Mouse (Mus musculus): ENCODE results near the gene Tspan12.
"Not testable (repeated sequence)": the region's sequence is repeated elsewhere in the genome, so short reads cannot be mapped to it uniquely, and the experiment has no call there.

Gene Tspan12

DNA sequence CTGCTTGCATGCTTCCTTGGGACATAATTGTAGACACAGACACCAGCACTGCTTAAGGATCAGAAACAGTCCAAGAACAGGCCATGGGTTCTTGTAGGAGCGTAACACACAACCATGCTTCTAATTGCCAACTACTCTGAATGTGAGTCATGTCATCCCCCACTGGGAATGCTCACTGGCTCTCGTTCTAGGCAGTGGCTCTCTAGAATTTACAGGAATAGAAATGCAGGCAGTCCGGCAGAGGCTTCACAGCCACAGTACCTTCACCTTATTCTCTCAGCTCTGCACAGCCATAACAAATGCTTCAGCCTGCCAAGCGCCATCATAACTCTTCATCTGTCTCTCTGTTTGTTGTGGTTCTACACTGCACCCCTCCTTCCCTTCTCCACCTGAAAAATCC lies 23.9 kb downstream of the Tspan12 start:
- no peak for DNase-seq (ENCODE audit: low spot score in 2 of 2)

DNA sequence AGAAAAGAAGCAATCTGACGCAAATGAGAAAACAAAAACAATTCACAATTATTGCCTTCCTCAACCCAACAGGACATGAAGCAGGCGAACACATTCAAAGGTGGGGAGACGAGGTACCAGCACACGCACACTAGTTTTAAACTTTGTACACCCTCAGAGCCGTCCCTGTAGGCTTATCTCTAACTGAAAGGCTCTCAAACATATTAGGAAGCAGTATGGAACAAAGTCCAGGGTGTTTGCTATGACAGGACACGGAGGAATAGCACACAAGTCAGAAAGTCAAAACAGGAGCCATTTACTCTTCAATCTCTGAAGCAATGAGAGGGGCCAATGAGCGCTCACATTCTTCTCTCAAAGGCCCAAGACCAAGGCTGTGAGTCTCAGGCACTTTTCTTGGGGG lies 24.3 kb downstream of the Tspan12 start:
- no peak for DNase-seq (ENCODE audit: low spot score in 2 of 2)

DNA sequence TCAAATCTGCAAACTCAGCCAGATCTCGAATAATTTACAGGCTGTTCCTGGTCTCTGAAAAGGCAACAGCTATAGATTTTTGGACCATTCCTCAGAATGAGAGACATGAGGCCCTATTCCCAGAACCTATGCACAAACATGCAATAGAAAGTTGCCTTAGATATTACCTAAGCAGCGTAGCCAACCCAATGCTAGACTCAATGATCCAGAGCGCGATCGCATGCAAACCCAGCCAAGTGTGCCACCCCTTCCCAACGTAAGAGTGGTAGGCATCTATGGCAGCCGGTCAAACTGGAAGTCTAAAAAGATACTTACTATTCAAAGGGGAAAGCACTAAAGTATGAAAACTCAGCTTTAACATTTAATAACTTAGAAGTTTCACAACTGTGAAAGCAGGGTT lies 28.6 kb downstream of the Tspan12 start:
- DNase-seq (ENCODE audit: low spot score in 2 of 2): no peak

DNA sequence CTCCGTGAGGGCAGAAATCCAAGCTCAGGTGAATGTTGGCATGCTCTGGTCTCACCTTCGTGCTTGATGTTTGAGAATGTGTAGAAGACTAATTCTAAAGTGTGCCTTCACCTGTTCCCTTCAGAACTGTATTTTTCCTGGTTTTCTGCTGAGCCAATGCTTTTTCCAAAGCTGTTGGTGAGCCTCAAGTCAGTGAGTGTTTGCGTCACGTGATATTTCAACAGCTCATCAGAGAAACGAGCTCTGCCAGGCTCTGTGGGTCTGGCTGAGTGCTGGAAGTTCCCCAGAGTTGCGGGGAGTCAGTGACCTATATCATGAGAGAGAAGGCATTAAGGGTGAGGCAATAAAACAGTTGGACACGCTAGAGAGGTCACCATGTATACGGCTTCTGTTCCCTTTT lies 29.0 kb downstream of the Tspan12 start:
- DNase-seq (ENCODE audit: low spot score in 2 of 2): no peak

DNA sequence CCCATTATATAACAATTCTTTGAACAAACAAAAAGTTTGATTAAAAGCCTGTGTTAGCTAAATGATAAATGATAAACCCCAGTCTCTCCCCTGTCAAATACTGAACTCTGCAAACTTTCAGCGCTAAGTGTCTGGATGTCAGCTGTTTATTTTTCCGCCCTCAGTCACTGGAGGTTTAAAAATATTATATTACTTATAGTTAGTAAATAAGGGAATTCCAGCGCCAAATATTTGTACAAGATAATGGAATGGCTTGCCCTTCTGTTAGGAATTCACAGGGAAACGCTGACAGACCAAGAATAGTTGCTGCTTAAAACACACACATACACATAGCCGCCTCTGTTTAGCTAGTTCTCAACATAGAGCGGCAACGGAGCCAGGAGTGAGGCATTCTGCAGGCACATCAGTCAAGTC lies 29.6 kb downstream of the Tspan12 start:
- no peak for DNase-seq (ENCODE audit: low spot score in 2 of 2)

DNA sequence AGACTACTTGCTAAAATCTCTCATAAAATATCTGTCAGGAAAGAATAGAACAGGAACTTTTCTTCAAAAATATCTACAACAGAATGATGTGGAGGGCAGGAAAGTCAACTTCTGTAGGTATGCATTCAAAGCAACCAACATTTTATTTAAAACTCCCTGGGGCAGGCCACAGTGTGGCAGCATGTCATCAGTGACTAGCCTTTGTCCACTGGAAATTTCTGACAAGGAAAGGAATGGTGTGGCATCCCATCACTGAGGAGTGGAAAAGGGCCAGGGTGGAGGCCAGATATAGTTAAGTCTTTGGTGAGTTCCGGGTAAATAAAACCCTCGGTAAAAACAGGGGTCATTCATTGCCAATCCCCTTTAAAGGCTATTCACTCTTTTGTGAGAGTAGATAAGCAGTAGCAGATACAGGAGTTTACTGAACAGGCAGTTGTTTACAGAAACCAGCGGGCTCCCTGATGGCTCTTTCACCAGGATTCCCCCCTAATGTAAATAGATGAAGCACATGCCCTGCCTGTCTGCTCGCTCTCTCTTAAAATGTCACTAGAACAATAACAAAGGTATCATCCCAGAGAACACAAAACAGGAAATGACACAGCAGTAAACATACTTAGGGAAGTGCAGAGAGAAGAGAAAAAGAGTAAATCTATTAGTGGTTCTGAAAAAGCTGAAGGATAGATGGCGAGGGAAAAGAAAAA lies 34.1 kb downstream of the Tspan12 start:
- DNase-seq (ENCODE audit: low spot score in 2 of 2): no peak

DNA sequence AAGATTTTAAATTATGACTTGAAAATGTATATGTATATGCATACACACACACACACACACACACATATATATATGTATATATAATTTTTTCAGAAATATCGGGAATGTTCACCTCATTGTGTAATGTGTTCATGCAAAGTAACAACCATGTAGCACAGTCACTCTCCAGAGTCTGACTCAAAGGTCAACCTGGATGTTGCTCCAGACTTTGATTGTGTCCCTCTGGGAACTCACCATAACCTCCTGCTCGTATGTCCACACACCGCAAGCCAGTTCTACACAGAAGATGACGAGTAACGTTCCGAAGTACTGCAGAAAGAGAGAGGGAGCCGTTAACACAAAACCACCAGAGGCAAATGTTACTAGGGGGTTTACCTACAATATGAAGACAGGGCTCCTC lies 46.3 kb downstream of the Tspan12 start:
- DNase-seq (ENCODE audit: low spot score in 2 of 2): no peak

DNA sequence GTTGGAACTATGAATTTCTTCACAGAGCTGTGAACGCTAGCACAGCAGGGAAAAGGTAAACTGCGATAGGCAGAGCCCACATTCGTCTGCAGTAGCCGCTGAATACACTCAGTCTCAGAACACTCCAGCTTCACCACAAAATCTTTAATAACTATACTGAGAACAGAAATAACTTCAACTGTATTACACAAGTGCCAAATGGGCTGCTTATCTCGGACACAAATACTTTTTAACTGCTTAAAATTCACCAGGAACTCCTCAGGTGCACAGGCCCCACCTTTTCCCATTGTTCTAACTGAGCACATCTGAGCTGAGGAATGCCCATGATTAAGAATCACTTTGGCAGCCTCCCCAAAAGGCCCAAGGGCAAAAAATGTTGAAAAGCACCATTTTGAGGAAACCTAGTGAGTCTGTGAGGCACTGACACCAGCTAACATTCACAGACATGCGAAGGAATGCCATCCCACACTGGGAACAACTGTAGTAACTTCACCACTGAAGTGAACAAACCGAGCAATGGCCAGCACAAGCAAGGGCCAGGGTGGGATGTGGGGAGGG lies 47.2 kb downstream of the Tspan12 start:
- DNase-seq (ENCODE audit: low spot score in 2 of 2): no peak

DNA sequence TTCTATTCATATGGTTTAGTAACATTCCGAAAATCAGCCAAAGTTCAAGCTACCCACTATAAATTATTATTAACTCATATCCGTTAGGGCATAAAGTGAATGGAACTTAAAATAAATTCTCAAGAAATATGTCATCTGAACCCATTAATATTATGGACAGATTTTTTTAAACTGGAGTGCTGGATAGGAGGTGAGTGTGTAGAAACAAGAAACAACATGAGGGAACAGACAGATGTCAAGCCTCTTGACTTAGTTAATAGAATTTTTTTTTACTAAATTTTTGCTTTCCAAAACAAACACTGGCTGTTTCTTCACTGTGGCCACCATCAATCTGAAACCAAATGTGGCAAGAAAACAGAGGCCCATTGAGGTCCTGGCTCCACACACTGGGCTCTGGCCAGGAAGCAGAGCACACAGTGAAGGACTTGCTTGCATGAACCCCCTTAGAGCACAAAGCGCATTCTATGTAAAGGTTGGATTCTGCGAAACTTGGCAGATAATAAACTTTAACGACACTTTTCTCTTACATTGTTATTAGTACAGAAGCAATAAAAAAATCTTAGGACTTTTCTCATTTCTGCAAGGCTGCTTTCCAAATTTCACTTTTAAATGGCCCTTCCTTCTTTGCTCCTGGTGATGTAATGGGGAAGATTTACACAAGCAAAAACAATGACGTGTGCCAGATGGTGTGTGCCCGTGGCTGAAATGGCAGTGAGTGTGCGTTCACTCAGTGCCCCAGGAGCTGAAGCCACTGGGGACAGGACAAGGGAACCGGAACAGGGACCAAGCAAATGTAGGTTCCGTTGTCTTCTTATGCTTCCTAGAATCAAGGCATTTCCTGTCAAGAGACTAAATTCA lies 48.6 kb downstream of the Tspan12 start:
- DNase-seq (ENCODE audit: low spot score in 2 of 2): no peak

DNA sequence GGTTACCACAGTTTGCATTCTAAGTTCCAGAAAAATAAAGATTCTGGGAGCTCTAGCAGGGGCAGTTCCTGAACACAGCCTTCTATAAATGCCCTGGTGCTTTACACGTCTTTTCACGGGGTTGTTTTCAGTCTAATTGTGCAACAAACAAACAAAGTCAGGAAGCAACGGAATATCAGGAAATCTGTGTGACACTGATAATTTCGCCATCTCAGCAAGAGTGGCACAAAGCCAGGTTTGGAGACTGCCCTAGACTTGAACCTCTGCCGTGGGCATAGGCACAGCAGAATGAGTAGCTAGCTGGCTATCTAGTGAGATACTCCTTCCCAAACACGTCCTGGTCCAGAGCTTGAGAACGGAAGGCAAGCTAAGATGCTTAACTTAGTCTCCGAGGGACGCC lies 53.7 kb downstream of the Tspan12 start:
- DNase-seq (ENCODE audit: low spot score in 2 of 2): no peak

DNA sequence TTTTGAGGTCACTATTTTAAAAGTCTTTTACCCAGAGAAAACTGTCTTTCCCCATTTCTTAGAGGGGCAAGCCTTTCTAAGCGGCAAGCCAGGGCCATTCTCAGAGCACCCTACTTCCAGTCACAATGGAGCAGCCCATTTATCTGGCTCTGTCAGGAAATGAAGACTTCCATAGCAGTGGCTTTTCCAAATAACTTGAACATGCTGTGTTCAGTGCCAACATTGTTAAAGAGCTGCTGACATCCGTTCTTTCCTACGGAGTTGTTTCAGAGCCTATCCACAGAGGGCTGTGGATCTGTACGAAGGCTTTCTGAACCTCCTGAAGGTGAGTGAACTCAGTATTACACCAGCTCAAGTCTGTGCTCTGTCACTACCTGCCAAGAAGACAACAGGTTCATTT lies 55.2 kb downstream of the Tspan12 start:
- DNase-seq (ENCODE audit: low spot score in 2 of 2): no peak

DNA sequence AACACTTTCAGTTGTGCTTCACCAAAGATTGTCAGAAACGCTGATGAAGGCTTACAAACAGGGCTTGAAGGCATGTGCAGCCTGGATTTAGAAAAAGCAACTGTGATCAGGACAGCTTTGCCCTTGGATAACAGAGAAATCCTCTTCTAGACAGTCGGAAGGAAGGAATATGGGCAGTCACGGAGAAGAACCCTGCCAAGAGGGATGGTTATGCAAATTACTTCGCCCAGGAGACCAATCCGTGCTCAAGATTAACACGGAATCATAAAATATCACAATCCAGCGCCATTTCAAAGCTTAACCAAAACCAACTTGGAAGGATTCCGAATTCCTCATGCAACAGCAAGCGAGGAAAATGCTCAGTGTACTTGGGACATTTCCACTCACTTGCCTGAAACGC lies 55.9 kb downstream of the Tspan12 start:
- DNase-seq (ENCODE audit: low spot score in 2 of 2): no peak

DNA sequence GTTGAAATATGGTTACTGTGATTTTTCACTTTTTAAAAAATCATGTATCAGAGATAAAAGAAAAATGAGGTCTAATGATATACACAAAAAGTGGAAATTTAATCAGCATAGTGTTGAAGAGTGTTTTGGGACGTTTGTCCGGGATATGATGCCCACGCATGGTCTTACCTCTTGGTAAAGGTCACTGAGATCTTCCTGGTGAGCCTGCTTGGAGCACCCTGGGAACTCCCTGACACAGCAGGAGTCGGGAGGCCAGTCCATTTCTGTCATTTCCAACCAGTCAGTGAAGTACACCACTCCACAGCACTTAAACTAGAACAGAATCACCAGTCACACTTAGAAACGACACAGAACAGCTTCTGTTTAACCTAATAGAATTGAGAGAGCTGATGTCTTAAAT lies 56.9 kb downstream of the Tspan12 start:
- DNase-seq (ENCODE audit: low spot score in 2 of 2): no peak

DNA sequence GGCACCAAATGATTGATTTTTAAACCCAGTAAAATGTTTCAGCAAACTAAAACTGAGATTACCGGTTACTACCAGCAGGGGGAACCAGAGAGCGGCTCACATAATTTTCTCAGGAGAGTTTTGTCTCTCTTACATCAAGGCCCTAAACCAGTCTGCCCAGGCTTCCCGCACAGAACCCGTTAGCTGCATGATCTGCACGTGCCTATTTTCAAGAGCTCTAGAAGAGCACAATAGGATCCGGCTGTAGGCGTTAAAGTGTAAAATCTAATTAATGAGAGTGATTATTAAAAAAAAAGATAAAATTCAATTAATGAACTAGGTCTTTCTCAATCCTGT lies 57.3 kb downstream of the Tspan12 start:
- DNase-seq (ENCODE audit: low spot score in 2 of 2): peak; percentile 30 to 65

DNA sequence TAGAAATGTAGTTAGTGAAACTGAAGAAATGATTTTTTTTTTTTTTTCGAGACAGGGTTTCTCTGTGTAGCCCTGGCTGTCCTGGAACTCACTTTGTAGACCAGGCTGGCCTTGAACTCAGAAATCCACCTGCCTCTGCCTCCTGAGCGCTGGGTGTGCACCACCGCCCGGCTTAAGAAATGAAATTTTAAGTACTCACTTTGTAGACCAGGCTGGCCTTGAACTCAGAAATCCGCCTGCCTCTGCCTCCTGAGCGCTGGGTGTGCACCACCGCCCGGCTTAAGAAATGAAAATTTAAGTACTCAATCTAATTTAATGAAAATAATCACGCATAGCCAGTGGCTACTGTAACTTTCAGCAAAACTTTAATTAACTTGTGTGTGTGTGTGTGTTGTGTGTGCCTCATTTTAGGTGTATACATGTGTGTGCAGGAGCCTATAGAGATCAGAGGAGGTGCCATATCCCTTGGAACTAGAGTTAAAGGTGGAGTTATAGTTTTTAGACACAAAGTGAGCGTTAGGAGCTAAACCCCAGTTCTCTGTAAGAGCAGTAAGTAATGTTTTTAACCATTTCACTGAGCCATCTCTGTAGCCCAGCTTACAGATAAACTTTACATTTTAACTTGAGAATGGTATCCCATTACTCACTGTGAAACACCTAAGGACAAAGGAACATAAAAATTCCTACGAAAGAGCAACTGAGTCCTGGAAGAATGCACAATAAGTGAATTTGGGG lies 57.8 kb downstream of the Tspan12 start:
- no peak for DNase-seq (ENCODE audit: low spot score in 2 of 2)

DNA sequence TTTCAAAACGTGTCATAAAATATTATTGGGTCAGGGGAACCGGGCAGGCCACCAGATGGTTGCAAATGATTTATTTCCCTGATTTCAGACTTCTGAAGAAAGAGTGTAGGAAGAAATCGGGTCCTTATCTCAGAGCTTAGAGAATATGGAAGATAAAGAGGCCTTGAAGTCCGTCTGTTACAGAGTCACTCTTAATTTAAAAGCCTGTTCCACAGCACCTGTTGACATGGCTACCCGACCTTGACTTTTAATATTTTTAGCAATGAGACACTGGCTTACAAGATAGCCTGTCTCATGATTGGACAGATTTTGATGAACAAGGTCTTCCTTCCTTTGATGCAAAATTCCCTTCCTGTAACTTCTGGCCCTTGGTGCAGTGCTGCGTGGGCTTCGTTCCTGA lies 61.0 kb downstream of the Tspan12 start:
- no peak for DNase-seq (ENCODE audit: low spot score in 2 of 2)

DNA sequence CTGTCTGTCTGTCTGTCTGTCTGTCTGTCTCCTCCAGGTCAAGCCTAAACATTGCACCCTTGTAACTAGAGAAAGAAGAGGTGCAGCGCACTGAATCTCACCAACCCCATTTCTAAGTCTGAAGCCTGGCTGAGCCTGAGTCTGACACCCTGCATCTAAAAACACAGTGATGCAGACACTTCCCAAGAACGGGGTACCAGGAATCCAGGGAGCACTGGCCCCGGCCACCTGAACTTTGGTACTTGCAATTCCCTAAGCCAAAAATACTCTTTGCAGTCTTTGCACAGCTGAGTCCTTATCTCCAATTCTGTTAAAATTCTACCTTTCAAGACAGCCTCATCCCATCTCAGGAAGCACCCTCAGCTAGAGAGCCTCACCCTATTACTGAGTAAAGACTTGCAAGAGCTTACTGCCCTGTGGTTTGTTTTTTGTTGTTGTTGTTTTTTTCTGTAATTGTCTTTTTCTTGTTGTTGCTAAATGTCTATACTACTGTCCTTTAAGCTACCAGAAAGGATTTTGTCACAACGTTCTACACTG lies 61.7 kb downstream of the Tspan12 start:
- DNase-seq (ENCODE audit: low spot score in 2 of 2): no peak

DNA sequence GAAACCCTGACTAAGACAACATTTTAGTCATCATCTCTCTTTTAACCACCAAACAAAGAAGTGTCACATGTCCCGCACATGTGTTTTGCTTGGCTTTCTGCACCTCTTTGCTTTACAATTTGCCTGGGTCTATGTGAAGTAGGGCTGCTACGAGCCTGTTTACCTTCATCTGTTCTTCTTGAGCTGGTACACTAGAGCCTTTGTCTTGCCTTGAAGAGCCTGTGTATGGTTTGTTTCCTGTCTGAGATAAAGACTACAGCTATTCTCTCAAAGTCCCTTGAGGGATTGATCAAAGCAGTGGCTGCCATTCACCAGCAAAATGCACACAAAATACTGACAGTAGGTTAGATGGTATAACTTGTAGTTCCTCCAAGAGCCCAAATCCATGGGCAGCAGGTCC lies 62.3 kb downstream of the Tspan12 start:
- DNase-seq (ENCODE audit: low spot score in 2 of 2): no peak

DNA sequence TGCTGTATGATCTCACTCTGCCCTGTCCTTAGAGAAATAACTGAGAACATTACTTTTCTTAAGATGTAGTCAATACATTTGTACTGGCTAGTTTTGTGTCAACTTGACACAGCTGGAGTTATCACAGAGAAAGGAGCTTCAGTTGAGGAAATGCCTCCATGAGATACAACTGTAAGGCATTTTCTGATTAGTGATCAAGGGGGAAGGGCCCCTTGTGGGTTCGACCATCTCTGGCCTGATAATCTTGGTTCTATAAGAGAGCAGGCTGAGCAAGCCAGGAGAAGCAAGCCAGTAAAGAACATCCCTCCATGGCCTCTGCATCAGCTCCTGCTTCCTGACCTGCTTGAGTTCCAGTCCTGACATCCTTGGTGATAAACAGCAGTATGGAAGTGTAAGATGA lies 62.7 kb downstream of the Tspan12 start:
- DNase-seq (ENCODE audit: low spot score in 2 of 2): not testable (repeated sequence)

DNA sequence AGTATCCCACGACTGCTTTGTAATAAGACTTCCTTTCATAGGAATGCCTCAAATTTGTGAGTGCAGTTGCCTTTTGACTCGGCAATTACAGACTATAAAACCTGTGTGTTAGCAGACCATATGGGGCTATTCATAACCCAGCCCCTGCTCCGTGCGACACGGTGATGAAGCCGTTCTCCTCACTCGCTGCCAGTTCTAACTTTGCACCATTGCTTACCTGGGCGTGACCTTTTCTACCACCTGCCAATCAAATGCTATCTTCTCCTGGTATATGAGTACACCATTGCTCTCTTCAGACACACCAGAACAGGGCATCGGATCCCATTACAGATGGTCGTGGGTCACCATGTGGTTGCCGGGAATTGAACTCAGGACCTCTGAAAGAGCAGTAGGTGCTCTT lies 64.6 kb downstream of the Tspan12 start:
- DNase-seq (ENCODE audit: low spot score in 2 of 2): no peak

DNA sequence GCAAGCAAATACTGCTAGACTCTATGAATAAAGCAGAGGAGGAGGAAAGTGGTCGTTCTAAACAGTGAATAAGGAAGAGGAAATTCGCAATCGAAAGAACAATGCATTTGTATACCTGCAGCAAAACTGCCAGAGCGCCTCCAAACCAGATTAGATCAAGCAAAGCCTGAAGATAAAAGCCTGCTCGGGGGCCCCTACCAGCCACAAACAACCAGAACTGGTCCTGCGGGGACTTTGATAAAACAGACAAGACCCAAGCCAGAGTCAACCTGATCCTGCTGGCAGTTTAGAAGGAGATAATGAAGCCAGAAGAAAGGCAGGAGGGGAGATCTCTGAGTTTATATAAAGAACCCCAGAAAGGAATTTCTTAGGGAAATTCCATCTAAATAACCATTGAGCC lies 65.0 kb downstream of the Tspan12 start:
- DNase-seq (ENCODE audit: low spot score in 2 of 2): no peak

DNA sequence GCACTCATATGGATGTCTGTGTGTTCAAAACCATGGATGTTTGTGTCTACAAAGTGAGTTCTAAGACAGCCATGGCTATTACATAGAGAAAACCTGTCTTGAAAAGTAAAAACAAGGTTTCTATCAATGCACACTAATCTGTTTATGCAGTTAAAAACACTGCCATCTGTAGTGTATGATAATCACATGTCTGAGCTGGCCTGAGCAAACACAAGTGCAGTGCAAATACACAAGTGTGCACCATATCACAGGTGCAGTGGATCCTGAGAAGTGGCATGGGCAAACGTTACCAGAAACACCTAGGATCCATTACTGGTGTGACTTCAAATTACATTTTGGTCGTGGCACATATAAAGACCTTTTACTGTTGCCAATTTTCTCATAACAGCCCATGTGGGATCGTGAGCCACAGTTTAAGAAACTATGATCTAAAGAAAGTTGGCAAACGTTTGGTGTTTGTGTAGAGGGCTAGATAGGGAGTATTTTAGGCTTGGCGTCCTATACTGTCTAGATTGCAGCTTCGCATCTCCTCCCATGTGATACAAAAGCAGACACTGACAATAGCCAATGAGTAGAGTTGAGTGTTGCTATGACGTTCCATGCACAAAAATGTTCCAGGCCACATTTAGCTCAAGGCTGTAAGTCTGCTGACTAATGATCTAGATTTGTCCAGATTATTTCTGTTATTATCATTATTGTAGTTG lies 78.0 kb downstream of the Tspan12 start:
- no peak for DNase-seq (ENCODE audit: low spot score in 2 of 2)
